Mouse (Mus musculus) adipocyte (in vitro differentiated cells): ENCODE measurements around the gene Sptbn1.

Source experiments
- DNase-seq: peaks from one replicate; pipeline ENCODE4 v3.0.0-alpha.2; 2016; ENCODE audit warnings: low spot score

Gene Sptbn1

DNA sequence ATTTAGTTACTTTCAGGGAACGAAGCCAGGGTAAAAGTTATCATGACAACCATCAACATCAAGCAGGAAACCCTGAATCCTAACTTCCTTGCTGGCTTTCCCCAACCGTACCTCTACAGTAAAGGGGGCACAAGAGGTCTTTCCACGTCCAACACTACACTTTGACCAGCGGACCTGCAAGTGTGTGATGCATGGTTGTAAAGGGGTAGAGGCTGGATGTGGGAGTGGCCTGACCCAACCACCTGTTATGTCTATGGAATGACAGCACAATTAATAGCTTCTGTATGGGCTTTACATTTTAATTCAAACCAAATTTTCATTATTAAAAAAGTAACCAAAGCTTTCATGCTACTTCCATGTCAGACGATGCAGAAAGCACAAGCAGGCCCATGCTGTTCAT lies 96.8 kb downstream of the Sptbn1 start:
- no peak for DNase-seq

DNA sequence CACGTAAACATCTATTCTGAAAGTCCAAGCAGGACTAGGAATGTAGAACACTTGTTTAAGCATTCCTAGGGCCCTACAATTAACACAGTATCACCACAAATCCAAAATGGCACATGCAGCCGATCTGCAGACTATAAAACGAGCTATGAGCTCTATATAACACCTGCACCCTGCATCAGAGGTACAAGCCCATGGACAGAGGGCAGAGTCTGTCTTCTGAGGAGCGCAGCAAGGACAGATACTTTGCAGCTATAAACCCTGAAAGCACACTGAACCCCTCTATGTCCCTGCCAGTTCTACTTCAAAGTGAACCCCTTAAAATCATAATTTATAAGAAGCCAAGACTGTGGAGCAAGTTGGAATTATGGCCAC lies 101.4 kb downstream of the Sptbn1 start:
- no peak for DNase-seq

DNA sequence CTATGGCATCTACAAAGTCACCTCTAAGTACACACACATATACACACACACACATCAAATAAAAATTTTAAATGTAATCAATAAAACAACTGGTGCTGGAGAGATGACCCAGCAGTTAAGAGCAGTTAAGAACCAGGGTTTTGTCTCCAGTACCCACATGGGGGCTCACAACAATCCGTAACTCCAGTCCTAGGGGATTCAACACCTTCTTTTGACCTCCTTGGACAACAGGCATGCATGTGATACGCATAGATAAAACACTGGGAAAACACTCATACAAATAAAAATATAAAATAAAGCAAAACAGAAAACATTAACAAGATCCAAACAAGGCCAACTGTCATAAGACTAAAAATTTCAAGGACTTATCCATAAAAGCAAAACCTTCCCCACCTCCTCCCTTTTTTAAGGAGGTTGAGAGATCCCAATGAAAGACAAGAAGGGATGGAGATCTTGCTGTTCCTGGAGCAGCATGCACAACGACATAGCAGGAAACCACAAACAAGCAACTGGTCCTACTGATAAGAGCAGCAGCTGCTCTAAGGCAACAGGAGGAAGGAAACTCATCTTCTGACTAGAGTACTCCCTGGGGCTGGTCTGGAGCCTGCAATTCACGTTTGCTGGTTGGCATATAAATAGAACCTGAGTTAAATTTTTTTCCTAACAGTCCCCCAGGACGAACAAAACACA lies 102.0 kb downstream of the Sptbn1 start:
- no peak for DNase-seq

DNA sequence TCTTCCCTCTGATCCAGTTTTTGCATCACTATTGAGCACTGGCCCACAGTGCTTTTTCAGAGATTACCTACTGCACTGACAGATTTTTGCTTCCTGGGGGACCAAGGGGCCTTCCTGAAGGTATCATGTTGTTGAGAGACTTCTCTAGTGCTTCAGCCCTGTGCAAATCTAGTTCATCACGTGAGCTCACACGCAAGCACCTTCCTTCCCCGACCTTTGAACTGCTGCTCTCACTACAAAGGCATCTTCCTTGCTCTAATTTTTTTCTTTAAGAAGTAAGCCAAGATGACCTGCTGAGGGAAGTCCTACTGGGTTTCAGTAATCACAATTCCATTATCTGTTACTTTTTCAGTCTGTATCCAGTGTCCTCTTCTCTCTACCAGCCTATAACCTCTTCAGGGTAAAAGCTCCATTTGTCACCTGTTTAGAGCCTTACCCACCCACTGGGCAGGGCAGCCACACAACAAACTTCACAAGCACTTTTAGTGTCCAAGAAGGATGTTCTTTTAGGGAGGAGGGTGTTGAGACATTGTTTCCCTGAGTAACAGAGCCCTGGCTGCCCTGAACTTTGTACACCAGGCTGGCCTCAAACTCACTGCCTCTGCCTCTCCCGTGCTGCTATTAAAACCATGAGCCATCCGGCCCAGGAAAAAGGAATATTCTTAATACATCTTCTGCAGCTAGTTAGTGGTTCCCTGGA lies 103.3 kb downstream of the Sptbn1 start:
- DNase-seq, result no peak

DNA sequence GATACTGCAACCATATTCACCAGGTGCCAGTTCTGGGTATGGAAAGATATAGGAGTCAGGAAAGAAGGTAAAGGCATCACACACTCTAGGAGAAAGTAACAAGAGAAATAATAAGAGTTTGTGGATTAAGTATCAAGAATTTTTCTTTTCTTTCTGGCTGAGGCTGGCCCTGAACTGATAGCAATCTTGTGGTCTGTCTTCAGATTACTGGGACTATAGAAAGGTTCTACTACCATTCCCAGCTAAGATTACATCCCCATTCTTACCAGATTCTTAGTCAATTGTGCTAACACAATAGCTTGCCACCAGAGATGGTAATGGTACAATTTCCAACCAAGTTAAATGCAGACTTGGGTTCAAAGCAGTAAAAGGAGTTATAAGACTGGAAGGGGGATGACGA lies 104.1 kb downstream of the Sptbn1 start:
- no peak for DNase-seq

DNA sequence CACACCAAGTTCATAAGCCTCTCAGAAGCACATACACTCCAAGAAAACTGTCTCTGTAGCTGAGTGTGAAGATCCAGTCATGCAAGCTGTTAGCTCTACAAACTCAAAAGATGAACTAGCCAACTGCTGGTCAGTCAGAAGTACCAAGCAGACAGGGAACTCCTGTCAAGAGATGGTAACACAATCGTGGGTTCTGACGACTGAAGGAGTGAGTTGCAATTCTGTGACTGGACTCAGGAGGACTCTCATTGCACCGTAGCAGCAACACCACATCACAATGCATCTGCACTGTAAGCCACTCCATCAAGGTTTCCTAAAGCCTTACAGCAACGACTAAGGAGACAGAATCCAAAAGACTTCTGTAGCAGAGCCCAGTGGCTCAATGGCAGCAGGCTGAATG lies 104.9 kb downstream of the Sptbn1 start:
- peak; percentile 83 for DNase-seq

DNA sequence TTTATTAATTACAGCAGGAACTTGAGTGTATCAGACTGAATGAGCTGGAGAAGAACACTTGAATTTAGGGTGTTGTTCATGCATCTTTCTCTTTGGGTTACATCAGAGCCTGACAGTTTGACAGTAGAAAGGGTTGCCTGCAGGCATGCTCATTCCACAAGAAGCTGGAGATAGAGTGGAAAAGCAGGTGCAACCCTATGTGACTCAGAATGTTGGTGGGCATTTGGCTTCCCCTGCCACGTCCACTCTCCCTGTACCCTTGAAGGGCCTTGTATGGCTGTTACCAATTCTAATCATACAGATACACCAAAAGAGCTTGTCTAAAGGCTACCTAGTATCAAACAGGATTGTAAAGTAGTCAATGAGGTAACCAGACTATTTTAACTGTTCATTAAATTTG lies 106.2 kb downstream of the Sptbn1 start:
- no peak for DNase-seq

DNA sequence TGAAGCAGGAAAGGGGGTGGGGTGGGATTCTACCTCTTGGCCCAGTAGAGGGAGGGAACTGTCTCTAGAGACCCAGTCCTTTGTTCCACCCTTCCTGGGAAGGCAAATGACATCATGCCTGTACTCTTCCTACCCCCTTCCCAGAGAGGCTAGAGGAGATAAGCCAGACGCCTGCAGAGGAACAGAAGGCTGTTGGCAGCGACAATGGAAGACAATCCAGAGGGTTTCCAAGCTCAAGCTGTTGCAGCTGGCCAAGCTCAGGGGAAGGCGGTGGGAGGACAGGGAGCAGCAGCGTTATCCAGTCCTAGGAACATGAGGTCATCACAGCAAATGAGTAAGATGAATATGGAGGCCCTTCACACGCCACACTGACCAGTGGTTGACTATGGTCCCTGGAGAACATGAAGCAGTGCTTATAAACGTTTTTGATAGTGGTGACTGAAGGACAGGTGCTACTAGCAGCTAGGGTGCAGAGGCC lies 106.8 kb downstream of the Sptbn1 start:
- peak; percentile 41 for DNase-seq

DNA sequence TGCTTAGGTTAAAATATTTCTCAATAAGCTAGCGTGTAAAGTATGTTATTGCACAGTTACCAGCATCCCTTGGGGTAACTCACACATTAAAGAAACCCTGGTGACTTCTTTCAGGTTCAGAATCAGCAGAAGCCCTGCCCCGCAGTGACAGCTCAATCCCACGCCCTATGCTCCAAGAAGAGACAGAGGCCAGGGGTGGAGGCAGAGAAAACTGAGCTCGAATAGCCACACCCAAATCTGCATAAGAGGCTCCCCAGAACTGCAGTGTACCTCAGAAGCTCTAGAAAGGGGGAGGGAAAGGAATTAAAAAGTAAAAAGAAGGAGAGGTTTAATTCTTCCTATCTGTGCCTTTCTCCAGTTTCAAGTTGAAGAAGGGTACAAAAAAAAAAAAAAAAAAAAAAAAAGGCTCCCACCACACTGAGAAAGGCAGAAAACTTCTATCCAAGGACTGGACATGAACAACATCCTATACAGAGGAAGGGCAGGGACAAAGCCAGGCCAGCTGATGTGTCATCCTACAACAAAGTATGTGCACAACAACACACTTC lies 107.3 kb downstream of the Sptbn1 start:
- no peak for DNase-seq

DNA sequence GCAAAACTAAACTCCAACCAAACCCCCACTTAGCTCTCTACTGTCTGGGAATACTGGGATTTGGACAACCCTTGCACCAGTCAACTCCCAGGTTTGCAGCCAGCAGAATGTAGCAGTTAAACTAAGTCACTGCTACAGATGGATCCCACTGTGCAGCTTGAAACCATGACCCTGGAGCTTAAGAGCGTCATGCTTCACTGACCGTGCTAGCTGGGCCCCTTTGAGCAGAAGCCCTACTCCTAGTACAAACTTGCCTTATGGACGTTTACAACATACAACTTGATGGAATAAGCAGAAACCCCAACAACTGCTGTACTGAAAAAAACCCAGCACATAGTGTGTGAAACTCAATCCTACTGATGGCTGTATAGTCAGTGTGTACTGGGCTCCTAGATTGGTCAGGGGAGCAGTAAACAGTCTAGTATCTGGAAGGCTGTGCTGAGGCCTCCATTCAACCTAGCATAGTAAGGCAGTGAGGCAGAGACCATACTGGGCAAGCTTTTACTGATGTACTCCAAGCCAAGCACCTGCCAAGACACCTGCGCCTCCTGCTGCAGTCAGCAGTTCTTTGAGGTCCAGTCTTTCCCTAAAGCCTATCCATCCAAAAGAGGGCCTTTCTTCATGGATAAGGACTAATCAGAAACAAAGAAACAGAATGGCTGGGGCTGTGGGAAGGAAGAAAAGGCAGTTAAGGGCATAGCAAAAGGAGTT lies 108.3 kb downstream of the Sptbn1 start:
- no peak for DNase-seq

DNA sequence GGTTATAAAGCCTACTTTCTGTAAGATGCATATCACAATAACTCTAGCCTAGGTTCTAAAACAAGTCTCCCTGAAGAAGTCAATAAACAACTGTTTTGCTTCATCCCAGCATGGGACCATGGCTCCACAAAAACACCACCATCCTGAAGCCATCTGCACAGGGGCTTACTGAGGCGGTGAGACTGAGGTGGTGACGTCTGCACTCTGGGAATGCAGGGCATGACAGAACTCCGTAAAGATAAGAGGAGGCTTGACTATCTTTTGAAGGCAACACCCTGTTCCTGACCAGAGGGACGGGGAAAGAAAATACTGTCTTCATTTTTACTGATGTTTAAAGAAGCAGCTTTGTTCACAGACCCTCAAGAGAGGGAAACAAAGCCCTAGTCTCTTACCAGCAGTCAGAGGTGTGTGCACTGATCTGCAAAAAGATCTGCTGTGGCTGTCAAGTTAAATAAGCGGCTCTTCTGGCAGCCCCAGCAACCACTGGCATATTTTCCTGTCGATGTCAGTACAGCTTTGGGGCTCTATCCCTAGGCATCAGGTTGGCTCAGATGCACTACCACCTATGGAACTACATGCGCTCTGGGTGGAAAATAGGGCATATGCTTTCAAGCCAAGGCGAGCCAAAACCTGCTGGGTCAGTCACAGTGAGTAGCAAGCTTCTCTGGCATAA lies 109.8 kb downstream of the Sptbn1 start:
- DNase-seq, result no peak

DNA sequence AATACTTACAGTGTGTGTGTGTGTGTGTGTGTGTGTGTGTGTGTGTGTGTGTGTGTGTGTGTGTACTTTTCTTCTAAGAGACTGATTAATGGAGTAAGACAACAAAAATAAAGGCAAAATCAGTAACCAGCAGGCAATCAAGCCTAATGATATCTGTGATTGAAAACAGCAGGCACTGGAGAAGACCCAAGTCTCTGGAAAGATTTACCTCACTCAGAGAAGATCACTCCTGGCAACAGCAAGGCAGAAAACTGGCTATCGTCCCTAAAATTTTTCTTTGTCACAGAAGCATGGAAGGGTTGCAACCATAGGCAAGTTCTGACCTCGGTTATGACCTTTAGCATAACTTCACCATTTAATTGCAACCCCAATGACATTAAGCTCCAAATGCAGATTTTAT lies 112.1 kb downstream of the Sptbn1 start:
- peak; percentile 23 for DNase-seq

DNA sequence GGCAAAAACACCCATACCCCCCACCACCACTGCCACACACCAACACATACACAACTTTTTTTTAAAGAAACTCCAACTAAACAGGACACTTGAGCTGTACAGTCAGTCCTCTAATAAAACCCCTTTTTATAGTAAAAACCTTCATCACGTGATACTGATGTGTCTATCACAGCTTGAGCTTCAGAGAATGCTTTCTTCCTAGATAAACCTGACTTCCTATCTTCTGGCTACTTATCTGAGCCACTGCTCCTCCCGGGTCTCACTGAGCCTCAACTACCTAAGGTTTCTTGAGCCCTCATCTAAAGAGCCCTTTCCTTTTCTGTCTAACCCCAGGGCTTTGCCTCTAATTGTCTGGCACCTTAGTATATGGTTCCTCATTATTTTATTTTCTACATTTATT lies 113.0 kb downstream of the Sptbn1 start:
- DNase-seq, result no peak

DNA sequence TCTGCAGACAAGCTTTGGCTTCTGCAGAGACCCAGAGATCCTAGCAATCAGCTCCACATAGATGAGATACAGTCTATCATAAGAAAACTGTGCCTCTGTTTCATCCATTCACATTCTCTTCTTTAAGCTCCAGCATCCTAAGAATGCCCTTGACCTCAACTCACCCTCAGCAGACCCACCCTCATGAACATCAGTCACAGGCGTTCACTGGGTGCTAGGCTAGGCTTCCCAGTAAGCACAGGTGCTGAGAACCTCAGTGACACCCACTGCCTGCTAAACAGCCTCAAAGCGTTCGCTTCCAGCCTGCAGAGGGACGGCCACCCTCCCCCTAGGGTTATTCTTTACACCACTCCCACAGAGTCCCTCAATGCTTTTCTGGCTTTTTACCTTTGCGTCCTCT lies 119.1 kb downstream of the Sptbn1 start:
- no peak for DNase-seq

DNA sequence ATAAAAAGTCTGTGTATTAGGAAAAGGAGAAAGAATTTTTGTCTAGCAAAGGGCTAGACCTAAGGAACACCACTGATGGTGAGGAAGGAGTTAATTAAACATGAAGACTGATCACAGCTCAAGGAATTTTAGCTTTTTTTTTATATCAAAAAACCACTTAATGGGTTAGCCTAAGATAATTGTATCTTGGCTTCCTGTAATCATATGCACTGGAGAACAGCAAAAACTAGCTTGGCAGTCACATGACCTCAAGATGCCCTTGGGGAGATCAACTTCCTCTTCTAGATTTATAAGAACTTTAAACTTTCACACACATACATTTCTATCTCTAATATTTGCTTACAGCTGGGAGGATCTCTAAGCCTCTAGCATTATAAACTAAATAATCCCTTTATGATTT lies 119.6 kb downstream of the Sptbn1 start:
- no peak for DNase-seq

DNA sequence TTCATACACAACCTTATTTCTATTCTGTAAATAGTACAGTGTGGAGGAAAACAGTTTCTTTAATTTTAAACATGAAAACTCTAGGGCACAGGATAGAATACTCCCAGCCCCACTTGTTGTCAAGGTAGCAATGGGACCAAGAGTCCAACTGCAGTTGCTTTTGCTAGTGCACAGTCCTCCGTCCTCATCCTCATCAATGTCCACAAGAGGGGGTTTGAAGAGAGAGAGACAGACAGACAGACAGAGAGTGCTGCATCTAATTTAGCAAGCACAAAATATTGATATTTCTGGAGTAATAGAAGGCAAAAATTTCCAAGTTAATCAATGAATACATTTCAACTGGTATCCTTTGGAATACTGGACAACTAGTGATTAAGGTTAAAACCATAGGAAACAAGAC lies 120.1 kb downstream of the Sptbn1 start:
- no peak for DNase-seq

DNA sequence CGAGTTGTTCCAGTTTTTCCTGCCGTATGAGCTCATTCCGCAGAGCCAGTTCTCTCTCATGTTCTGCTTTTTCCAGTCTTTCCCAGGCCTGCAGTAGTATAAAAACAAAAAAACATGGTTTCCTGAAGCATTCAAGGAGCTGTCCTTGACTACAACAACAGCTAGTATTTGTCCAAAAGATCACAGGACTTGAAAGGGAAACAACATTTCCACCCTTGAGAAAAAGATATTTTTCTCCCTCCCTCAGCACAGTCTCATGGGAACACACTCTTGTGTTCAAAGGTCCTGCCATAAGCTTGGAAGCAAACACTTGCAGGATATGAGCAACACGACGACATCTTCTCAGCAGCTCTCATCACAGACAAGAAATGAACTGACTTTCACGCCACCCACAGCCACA lies 124.9 kb downstream of the Sptbn1 start:
- no peak for DNase-seq

DNA sequence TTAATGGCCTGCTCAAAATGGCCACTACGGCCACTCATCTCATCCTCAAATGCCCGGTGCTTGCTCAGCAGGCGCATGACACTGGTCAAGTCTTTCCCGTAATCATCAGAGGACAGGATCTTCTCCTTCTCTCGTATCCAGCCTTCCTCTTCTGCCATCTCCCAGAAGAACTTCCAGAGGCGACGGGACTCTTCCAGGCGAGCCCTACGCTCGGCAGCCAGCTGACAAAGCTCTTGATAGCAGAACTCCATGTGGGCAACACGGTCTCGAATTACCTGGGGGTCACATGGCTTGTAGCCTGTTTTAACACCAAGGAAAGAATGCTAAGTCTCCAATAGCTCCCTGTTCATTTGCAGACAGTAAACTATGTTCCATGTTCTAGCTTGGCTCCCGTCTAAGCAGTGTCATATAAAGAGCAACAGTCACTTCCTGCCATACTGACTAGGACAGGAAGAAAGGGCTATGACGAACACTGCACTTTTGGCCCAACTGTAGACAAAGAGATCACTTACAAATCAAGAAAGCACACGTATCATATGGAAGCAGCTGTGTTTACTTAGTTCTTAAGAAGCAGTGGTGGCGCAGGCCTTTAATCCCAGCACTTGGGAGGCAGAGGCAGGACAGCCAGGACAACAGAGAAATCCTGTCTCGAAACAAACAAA lies 128.7 kb downstream of the Sptbn1 start:
- no peak for DNase-seq

DNA sequence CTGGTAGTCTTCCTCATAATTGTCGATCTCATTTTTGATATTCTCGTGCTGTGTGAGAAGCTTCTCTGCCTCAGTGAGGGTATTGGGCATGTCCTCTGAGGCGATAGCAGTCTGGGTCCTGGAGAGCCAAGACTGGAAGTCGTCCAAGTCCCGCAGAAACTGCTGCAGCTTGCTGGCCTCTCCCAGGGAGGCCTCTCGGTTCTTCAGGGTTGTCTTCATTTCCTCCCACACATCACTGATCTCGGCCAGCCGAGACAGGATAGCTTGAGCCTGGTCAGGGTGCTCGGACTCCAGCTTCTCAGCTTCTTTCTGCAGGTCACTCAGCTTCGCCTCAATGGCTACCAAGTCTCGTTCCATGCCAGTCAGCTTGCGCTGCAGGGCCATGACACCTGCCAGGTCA lies 130.9 kb downstream of the Sptbn1 start:
- no peak for DNase-seq

DNA sequence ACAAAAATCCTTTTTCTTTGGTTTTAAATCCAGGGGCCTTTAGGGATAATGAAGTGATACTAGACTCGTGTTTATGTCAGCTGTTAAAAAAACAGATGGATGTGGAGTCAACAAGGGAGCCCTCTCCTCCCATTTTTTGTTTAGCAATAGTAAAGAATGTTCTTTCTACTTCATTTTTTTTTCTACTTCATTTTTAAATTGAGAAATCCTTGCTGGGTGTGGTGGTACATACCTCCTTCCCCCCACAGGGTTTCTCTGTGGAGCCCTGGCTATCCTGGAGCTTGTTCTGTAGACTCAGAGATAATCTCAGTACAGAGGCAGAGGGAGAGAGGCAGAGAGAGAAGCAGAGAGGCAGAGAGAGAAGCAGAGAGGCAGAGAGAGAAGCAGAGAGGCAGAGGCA lies 133.9 kb downstream of the Sptbn1 start:
- DNase-seq, result peak; percentile 17

DNA sequence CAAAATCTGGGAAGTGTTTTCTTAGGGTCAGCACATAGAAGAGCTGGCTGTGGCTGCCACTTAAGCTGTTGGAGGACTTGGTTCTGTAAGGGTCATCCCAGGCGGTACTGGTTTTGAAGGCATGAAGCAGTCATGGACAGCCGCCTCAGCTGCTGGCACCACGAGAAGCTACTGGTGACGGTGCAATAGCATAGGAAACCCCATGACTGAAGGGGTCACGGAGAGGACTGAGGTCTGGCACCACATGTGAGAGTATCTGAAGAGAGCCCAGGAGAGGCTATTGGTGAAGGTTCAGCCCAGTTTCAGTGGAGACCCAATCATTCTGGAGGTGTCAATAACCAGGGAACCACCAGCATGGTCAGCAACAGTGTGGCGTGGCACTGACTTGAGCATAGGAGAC lies 135.4 kb downstream of the Sptbn1 start:
- DNase-seq, result no peak

DNA sequence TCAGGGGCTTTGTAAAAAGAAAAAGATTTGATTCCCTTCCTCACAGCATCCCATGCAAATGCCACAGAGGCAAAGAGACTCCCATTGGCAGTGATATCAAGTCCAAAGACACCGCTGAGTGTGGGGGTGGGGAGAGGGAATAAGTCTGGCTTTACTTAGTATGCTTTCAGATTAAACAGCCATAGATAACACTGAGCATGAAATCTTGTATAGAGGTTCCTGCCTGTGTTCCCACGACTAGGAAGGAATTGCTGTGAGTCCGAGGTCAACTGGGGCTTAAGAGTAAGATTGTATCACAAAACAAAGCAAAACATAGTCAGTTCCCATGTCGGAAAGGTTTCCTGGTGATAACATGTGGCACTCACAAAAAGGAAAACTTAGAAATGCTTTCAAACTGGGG lies 136.3 kb downstream of the Sptbn1 start:
- no peak for DNase-seq
